Mouse (Mus musculus) testis, postnatal 10 days (tissue): ENCODE measurements around the gene Pde1b.

ENCODE experiments used
- DNase-seq: peaks from one replicate; pipeline ENCODE4 v3.0.0; 2021; ENCODE audit warnings: low spot score

Pde1b gene

GRCm38 (mm10) chr15:103509317-103509716 is 6.5 kb downstream of the Pde1b start:
- no peak for DNase-seq

DNA sequence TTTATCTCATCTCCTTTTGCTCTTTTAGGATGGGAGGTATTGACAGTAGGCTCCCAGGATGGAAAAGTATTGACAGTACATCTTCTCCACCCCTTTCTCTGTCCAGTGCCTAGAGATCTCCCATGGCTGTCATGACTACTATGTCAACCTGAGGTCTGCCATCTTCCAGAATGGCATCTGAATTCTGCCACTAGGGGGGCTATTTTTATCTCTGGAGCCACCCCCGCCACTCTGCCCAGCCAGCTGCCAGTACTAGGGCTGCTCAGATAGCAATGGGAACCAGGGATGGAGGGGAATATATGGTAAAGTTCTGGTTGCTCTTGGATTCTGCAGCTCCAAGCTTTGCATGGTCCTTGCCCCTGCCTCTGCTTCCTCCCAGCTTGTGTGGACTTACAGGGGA is 8.8 kb downstream of the Pde1b start:
- DNase-seq = no peak

DNA sequence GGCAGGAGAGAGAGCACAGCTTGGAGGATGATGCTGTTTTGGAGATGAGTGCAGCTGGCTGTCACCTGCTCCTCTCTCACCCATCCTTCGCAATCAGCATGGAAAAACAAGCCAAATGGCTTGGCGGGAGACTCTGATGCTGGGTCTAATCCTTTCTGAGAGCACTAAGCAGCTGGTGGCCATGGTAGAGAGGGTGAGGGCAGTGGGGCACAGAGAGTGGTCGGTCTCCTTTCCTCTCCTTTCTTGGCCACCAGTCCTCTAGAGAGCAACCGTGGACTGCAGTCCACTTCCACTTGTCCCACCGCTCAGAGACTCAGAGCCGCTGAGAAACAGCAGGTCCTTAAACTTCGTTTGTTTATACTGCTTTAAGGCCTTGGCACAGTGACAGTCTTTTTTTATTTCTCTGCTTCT is 10.8 kb downstream of the Pde1b start:
- no peak for DNase-seq

GRCm38 (mm10) chr15:103514119-103514518 is 11.3 kb downstream of the Pde1b start:
- peak; percentile 75 for DNase-seq

- no peak for DNase-seq
Measured at GRCm38 (mm10) chr15:103514914-103515313, 12.1 kb downstream of the Pde1b start.

GRCm38 (mm10) chr15:103518600-103519385 is 16.0 kb downstream of the Pde1b start:
- DNase-seq = no peak

- no peak for DNase-seq
Measured at GRCm38 (mm10) chr15:103519386-103520378, 16.8 kb downstream of the Pde1b start.

DNA sequence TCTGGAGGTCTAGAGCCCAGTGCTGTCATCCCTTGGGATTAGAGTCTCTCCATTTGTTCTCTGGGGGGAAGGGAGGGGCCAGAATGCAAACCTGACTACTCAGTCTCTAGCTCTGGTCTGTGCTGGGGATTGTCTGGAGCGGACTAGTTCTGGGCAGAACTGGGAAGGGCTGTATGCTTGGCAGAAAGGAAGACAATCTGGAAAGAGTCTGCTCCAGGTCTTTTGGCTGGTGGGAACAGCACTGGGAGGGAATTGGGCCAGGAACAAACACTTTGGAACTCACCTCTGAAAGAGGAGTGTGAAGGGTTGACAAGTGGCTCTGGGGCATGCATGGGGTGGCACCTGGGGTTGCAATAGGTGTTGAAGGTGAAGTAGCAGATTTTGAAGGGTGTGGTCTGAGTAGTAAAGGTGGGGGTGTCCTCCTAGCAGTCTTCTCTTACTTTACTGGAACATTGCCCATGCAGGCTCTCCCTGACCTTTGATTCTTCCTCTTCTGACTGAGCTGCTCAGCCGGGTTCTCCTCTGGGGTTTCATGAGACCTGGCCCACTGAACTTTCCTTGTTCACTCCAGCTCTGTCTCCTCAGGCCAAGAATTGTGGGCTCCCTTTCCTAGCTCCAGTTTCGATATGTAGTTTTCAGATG is 19.7 kb downstream of the Pde1b start:
- no peak for DNase-seq

- DNase-seq = no peak
Measured at GRCm38 (mm10) chr15:103523156-103523555, 20.3 kb downstream of the Pde1b start.

GRCm38 (mm10) chr15:103530372-103530771 is 27.5 kb downstream of the Pde1b start:
- peak; percentile 52 for DNase-seq

DNA sequence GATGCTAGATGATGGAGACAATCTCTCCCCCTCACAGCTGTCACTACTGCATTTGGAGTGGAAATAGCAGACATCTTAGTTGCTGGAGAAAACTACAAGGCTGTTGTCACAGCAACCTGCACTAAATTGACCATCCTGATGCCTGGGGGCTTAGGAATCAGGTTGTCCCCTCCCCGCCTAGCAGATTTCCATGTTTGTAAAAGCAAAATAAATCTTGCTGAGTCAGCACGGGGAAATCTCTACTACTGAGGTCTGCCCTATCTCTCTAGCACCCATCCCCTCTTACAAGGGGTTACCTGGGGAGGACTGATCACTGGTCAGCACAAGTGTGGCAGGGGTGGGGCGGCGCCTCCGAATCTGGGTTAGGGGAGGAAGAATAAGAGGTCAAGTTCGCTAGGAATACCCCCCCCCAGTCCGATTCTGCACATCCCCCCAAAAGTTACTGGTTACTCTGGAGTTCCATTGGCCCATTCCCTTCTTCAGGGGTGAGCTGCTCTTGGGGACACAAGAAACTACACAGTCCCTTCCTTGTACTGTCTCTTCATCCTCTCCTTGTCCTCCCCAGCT is 31.3 kb downstream of the Pde1b start:
- no peak for DNase-seq

GRCm38 (mm10) chr15:103535030-103535429 is 32.2 kb downstream of the Pde1b start:
- DNase-seq = no peak

DNA sequence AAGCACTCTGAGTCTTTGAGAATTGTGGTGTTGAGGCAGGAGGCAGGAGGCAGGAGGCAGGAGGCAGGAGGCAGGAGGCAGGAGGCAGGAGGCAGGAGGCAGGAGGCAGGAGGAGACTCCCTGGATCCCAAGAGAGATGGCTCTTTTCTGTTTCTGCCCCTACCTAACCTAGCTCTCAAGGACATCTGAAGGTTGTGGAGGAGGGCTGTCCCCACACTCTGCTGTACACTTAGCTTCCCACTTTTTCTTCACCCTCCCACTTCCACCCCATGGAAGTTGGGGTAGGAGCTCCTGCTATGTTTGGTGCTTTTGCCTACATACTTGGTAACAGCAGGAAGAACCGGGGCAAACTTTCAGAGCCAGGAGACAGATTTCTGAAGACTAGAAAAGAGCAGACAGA is 33.0 kb downstream of the Pde1b start:
- no peak for DNase-seq

GRCm38 (mm10) chr15:103536456-103536855 is 33.6 kb downstream of the Pde1b start:
- no peak for DNase-seq

DNA sequence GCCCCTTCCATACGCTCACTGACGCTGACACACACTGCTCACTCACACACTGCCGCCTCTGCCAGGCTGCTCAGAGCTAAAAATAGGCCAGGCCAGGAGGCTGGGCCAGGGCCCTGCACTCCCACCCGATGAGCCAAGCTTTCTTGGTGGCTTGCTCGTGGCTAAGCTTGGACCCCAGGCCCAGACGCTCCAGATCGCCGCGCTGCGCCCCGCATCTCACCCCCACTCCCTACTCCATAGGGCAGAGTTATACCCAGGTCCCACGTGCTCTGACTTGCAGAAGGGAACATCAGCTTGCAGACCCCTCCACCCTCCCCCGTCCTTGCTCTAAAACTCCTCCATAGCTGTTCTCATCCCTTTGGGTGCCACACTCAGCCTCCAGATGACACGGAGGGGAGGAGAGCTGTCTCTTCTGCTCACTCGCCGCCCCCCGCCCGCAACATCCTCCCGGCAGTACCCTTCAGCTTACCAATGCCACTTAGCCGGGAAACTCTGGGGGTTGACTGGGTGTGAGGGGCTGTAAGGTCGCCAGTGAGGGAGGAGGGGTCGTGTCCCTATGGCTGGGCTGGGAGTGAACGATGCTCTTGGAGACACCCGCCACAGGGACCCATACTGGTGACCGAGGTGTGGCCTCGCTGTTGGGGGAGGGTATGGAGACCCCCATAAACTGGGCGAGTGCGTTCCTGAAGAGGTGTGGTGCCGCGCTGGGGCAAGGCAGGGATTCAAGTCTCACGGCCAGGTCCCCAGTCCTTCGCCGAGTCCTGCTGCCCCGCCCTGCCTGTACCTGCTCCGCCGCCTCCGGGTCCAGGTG is 34.4 kb downstream of the Pde1b start:
- no peak for DNase-seq

DNA sequence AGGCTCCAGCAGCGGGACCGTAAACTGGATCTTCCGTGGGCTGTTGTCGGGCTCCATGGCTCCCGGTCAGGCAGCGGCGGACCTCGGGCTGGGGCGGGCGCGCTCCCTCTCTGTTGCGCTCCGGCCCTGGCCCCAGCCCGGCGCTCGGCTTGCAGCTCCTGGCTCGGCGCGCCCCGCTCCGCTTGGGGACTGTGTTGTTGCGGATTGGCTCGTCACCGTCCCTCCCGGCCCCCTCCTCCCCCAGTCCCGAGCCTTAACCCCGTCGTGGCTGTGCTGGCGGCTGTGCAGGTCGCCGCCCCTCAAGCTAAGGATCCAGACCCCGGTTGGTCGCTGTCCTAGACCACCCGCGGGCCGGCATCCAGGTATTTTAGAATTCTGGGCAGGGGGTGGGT is 35.0 kb downstream of the Pde1b start, which contains the start of gene Ppp1r1a:
Ppp1r1a (minus strand) TSS at position 182 of the 392 bp plus-strand sequence.
- peak; percentile 62 for DNase-seq

- DNase-seq = no peak
Measured at GRCm38 (mm10) chr15:103539259-103539658, 36.4 kb downstream of the Pde1b start.

GRCm38 (mm10) chr15:103540646-103541045 is 37.8 kb downstream of the Pde1b start:
- DNase-seq = no peak

DNA sequence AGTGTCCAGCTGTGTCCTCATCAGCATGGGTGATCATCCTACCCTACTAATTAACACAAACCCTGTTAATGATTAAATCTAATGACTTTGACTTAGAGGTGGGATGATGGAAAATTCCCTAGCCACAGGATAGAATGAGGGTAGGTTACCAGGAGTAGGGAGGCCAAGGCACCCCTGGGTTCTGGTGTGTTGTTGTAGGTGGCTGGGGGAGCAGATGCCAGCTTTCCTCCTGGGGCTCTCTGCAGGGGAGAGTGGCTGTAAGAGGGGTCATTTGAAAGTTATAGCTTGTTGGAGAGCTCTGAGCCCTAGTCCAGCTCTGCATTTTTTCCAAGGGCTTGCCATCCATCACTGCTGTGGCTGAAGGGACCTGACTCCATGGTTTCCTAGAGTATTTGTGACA is 39.7 kb downstream of the Pde1b start:
- DNase-seq = peak; percentile 15

DNA sequence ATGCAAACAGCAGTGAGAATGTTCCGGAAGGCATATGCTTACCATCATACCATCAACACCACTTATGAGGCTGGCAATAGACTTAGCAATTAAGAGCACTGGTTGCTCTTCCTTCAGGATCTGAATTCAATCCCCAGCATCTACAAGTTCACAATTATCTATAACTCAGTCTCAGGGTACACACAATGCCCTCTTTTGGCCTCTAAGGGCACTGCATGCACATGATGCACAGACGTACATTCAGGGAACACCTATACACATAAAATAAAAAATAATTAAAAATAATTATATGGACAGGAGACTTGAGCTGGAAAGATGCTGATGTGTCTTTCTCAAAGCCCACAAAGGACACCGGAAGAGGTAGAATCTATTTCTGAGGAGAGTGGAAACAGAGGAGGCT is 45.1 kb downstream of the Pde1b start:
- DNase-seq = no peak

- DNase-seq = no peak
Measured at GRCm38 (mm10) chr15:103549475-103549874, 46.6 kb downstream of the Pde1b start.
